Mouse (Mus musculus) heart, embryonic 15.5 days (tissue): ENCODE results near the gene Capn9. TPM values are rescaled to one million over a fixed set of nuclear protein-coding genes. Genes with fewer than 3 reads are reported as not detected.
A peak's percentile ranks its signal among the peaks of the same experiment; 100 is the strongest.

Source experiments
- ATAC-seq: fragments of 200-750 bp; cut with Nextera tagmentation; replicated peaks from 2 replicates; pipeline ENCODE4 v1.8.0; 2017; ENCODE audit warnings: low read depth, moderate TSS enrichment; ENCODE audit not compliant: insufficient number of reproducible peaks, insufficient read depth, low FRiP score
- H3K27ac ChIP-seq: fragments of 300-500 bp; sonication (generic); 2 replicates; pipeline ENCODE4 v1.5.1; 2015; ENCODE audit warnings: mild to moderate bottlenecking, inconsistent platforms
- H3K27me3 ChIP-seq: fragments of 300-500 bp; sonication (generic); 2 replicates; pipeline ENCODE4 v1.6.1; 2015; ENCODE audit warnings: inconsistent platforms
- H3K36me3 ChIP-seq: fragments of 300-500 bp; sonication (generic); 2 replicates; pipeline ENCODE4 v1.6.1; 2015; ENCODE audit warnings: mild to moderate bottlenecking, inconsistent platforms
- H3K4me1 ChIP-seq: fragments of 300-500 bp; sonication (generic); replicated peaks from 2 replicates; pipeline ENCODE4 v1.6.1; 2015; ENCODE audit warnings: inconsistent platforms
- H3K4me2 ChIP-seq: fragments of 300-500 bp; sonication (generic); 2 replicates; pipeline ENCODE4 v1.6.1; 2015; ENCODE audit warnings: inconsistent platforms, mild to moderate bottlenecking, moderate library complexity
- H3K4me3 ChIP-seq: fragments of 300-500 bp; sonication (generic); 2 replicates; pipeline ENCODE4 v1.5.1; 2015; ENCODE audit warnings: mild to moderate bottlenecking, inconsistent platforms
- H3K9ac ChIP-seq: fragments of 300-500 bp; sonication (generic); 2 replicates; pipeline ENCODE4 v1.6.1; 2015; ENCODE audit warnings: mild to moderate bottlenecking, inconsistent platforms
- H3K9me3 ChIP-seq: fragments of 300-500 bp; sonication (generic); replicated peaks from 2 replicates; pipeline ENCODE4 v1.6.1; 2016; ENCODE audit warnings: inconsistent platforms
- WGBS: fragments of 180-500 bp; shearing (Covaris S2); methylation state at CpG from one replicate; pipeline ENCODE4 v1.1.7; 2015; ENCODE audit warnings: mixed read lengths; 5-methylcytosine and 5-hydroxymethylcytosine counted together
- polyA plus RNA-seq: library from polyadenylated mRNA; unstranded; fragments of >200 nt; fragmentation: Nextera tagmentation; extraction: Ambion mirVana; gene quantifications from 2 replicates; pipeline ENCODE4 v1.2.1, GENCODE M21; 2015

Capn9 gene
- polyA plus RNA-seq, 1 experiment from 2014 or later: 0.30 TPM

- H3K4me3 ChIP-seq: peak overlapping the region; percentile 86
- peak overlapping the region; percentile 96 for H3K27ac ChIP-seq
- H3K27me3 ChIP-seq: no peaks in the 10 kb centered on the region
- 56% methylated on average over 4 of the region's 4 CpGs for WGBS
- H3K4me2 ChIP-seq: peak overlapping the region; percentile 70
- H3K9ac ChIP-seq: peak overlapping the region; percentile 97; the same call in 1 of the 2 replicates
- peaks cover 38% of the 10 kb centered on the region for H3K4me1 ChIP-seq
- no peaks in the 10 kb centered on the region for H3K9me3 ChIP-seq
- no peak for ATAC-seq
- no peaks in the 10 kb centered on the region for H3K36me3 ChIP-seq
Observed at GRCm38 (mm10) chr8:124663874-124664230, 87.9 kb downstream of the Capn9 start.

- Histone ChIP-seq H3K4me1 (peaks cover 34% of the 10 kb centered on the region), H3K9me3 (no peaks in the 10 kb centered on the region), H3K4me2 (no peak overlapping the region), H3K9ac (no peak overlapping the region), H3K27ac (peak overlapping the region; percentile 96), H3K4me3 (no peak overlapping the region), H3K36me3 (no peaks in the 10 kb centered on the region), H3K27me3 (no peaks in the 10 kb centered on the region)
- WGBS: 42% methylated on average over 3 of the region's 3 CpGs
- ATAC-seq: no peak
Observed at GRCm38 (mm10) chr8:124664414-124664813, 88.5 kb downstream of the Capn9 start.

Other genes starting within 250 kb of the Capn9 start
- 1.9 and 2.3 TPM in 2 replicates for gene Pgbd5, start 136.5 kb upstream of the Capn9 start, polyA plus RNA-seq
- 18.7 and 25.6 TPM in 2 replicates for gene Cog2, start 55.3 kb upstream of the Capn9 start, polyA plus RNA-seq
- 1.3 and 2.7 TPM in 2 replicates for gene Agt, start 6.4 kb upstream of the Capn9 start, polyA plus RNA-seq
- 40.9 and 49.2 TPM in 2 replicates for gene 2310022B05Rik, start 87.3 kb downstream of the Capn9 start, polyA plus RNA-seq
- gene Ttc13, start 145.9 kb downstream of the Capn9 start, polyA plus RNA-seq: 24.3 and 29.7 TPM in 2 replicates
- 12.6 and 17.9 TPM in 2 replicates for gene Arv1, start 146.0 kb downstream of the Capn9 start, polyA plus RNA-seq
- 1.2 and 1.9 TPM in 2 replicates for gene Fam89a, start 175.7 kb downstream of the Capn9 start, polyA plus RNA-seq
- gene Trim67, start 217.0 kb downstream of the Capn9 start, polyA plus RNA-seq: 0.19 and 0.33 TPM in 2 replicates